ENCODE assay signal across 1 mouse cellular context in genomic region chr7:19668947-19669721, GRCm38 (mm10).
TF ChIP-seq lines count a peak whose summit lies in the region.

No protein-coding gene starts in this region.

TF ChIP-seq in myocyte, 11 proteins besides CTCF, POLR2A, EP300 and RAD21:
- TF ChIP-seq TCF12 (IDR thresholded peaks at IDR 0.05; ENCODE audit: insufficient read depth, poor library complexity, severe bottlenecking): no peak
TF ChIP-seq in myocyte: peak in this region for 0.
